Comparison of ENCODE assay signal across 14 mouse cellular contexts in genomic region chr12:87040166-87040565, GRCm38 (mm10). TPM values are rescaled to one million over a fixed set of nuclear protein-coding genes. Genes with fewer than 3 reads are reported as not detected.
DNase-seq lines count a peak whose midpoint lies in the region; ATAC-seq and TF ChIP-seq lines count a peak whose summit lies in the region.
"Had no signal": no experiment of that assay in that cellular context is flagged by ENCODE, and none has a peak within 500 bp of the region (broad histone marks: within the 10 kb centered on the region; RNA-seq: fewer than 3 reads in every experiment).

No protein-coding gene starts in this region.

- ATAC-seq in lung, embryonic 14.5 days (ENCODE audit: insufficient read depth) = no peak
- ATAC-seq in limb, embryonic 14.5 days (ENCODE audit: low FRiP score, low read depth) = no peak
- ATAC-seq: activated CD4-positive, CD25-positive, alpha-beta regulatory T cell, adult 4 months had no signal

- H3K36me3 ChIP-seq in lung, embryonic 14.5 days (ENCODE audit: insufficient read depth) = no peaks in the 10 kb centered on the region
- no peaks in the 10 kb centered on the region for H3K36me3 ChIP-seq in limb, embryonic 14.5 days (ENCODE audit: control insufficient read depth, insufficient read depth, low read length)
- H3K36me3 ChIP-seq: embryonic facial prominence, embryonic 13.5 days; neural tube, embryonic 12.5 days had no signal

- TF ChIP-seq CTCF in lung, embryonic 14.5 days (IDR thresholded peaks at IDR 0.05; ENCODE audit: low read depth) = no peak

- no peak overlapping the region for H3K9ac ChIP-seq in lung, embryonic 14.5 days
- no peak overlapping the region for H3K9ac ChIP-seq in limb, embryonic 14.5 days (ENCODE audit: low read depth, low read length, severe bottlenecking)
- H3K9ac ChIP-seq: embryonic facial prominence, embryonic 13.5 days; neural tube, embryonic 12.5 days had no signal

- H3K4me1 ChIP-seq in lung, embryonic 14.5 days (ENCODE audit: insufficient read depth) = no peaks in the 10 kb centered on the region
- H3K4me1 ChIP-seq in limb, embryonic 14.5 days (ENCODE audit: control insufficient read depth, insufficient read depth, low read length) = no peaks in the 10 kb centered on the region
- H3K4me1 ChIP-seq: embryonic facial prominence, embryonic 13.5 days had no signal

- DNase-seq in adrenal gland, adult (ENCODE audit: inconsistent age in 2 of 2, low spot score in 1 of 2) = peak; percentile 32 to 77
- no peak for DNase-seq in adrenal gland, postnatal 4 days (ENCODE audit: low spot score in 2 of 2)
- DNase-seq in lung, embryonic 14.5 days = peak; percentile 77
- no peak for DNase-seq in lung, postnatal 25 days (ENCODE audit: low spot score)
- peak; percentile 38 to 56 for DNase-seq in adrenal gland, postnatal 36 days
- peak; percentile 69 for DNase-seq in limb, embryonic 14.5 days (ENCODE audit: low spot score)
- no peak for DNase-seq in thymus, postnatal 4 days
- no peak for DNase-seq in spleen, adult 18-20 months
- DNase-seq: kidney, adult 9 months had no signal

- no peak overlapping the region for H3K27ac ChIP-seq in lung, embryonic 14.5 days (ENCODE audit: low read depth)
- no peak overlapping the region for H3K27ac ChIP-seq in limb, embryonic 14.5 days (replicated peaks; ENCODE audit: low read depth, low read length)
- H3K27ac ChIP-seq: embryonic facial prominence, embryonic 13.5 days; neural tube, embryonic 12.5 days had no signal

- H3K9me3 ChIP-seq in lung, embryonic 14.5 days (ENCODE audit: low read depth, low read length) = no peaks in the 10 kb centered on the region
- no peaks in the 10 kb centered on the region for H3K9me3 ChIP-seq in limb, embryonic 14.5 days (ENCODE audit: control insufficient read depth, low read length)
- H3K9me3 ChIP-seq: embryonic facial prominence, embryonic 13.5 days; neural tube, embryonic 12.5 days had no signal

- WGBS in lung, embryonic 14.5 days = 67% methylated on average over 4 of the region's 4 CpGs
- WGBS in limb, embryonic 14.5 days = 68% methylated on average over 4 of the region's 4 CpGs

- H3K4me2 ChIP-seq in lung, embryonic 14.5 days = no peak overlapping the region
- no peak overlapping the region for H3K4me2 ChIP-seq in limb, embryonic 14.5 days (replicated peaks; ENCODE audit: low read depth, low read length, severe bottlenecking)
- H3K4me2 ChIP-seq: embryonic facial prominence, embryonic 13.5 days; neural tube, embryonic 12.5 days had no signal

- no peak for TF ChIP-seq POLR2A in limb, embryonic 14.5 days (IDR thresholded peaks at IDR 0.05; ENCODE audit: borderline replicate concordance, extremely low read depth, insufficient read depth, insufficient read length)

- H3K4me3 ChIP-seq in lung, embryonic 14.5 days (ENCODE audit: low read depth, low read length) = no peak overlapping the region
- H3K4me3 ChIP-seq in limb, embryonic 14.5 days (replicated peaks; ENCODE audit: low read length) = no peak overlapping the region
- H3K4me3 ChIP-seq: embryonic facial prominence, embryonic 13.5 days; neural tube, embryonic 12.5 days had no signal

- no peaks in the 10 kb centered on the region for H3K27me3 ChIP-seq in lung, embryonic 14.5 days (ENCODE audit: insufficient read depth, low read length)
- H3K27me3 ChIP-seq in limb, embryonic 14.5 days (ENCODE audit: control insufficient read depth, insufficient read depth, low read length) = no peaks in the 10 kb centered on the region
- H3K27me3 ChIP-seq: embryonic facial prominence, embryonic 13.5 days; neural tube, embryonic 12.5 days had no signal

RNA-seq across cellular contexts. Expression of gene Tmem63c, which starts 19.0 kb away (rescaled TPM):
- total RNA-seq in adrenal gland, postnatal 4 days (2021) = 1 to 10 TPM; 2.5 TPM
- polyA plus RNA-seq in lung, embryonic 14.5 days (2014; fragmentation: Nextera tagmentation; extraction: Ambion mirVana) = not detected in 2 replicates
- total RNA-seq in adrenal gland, postnatal 36 days (2021) = 1 to 10 TPM; 1.0 to 1.3 TPM
- polyA plus RNA-seq in limb, embryonic 14.5 days (2012; rRNA removed) = 0.01 and 0.10 TPM in 2 replicates
- not detected in 2 replicates for polyA plus RNA-seq in limb, embryonic 14.5 days (2014; fragmentation: Nextera tagmentation; extraction: Ambion mirVana)
- total RNA-seq: hematopoietic stem cell, adult 5-6 weeks had no signal

RNA-seq across cellular contexts. Expression of gene Zdhhc22, which starts 49.9 kb away (rescaled TPM):
- total RNA-seq in adrenal gland, postnatal 4 days (2021) = 1 to 10 TPM; 1.1 to 1.7 TPM
- polyA plus RNA-seq in lung, embryonic 14.5 days (2014; fragmentation: Nextera tagmentation; extraction: Ambion mirVana) = 0.05 TPM in 1 of 2 replicates, not detected in the other
- total RNA-seq in adrenal gland, postnatal 36 days (2021) = under 1 TPM; 0.49 to 0.60 TPM
- not detected in 2 replicates for polyA plus RNA-seq in limb, embryonic 14.5 days (2012; rRNA removed)
- 0.06 and 0.10 TPM in 2 replicates for polyA plus RNA-seq in limb, embryonic 14.5 days (2014; fragmentation: Nextera tagmentation; extraction: Ambion mirVana)
- total RNA-seq: gastrocnemius, adult 8-10 months; hematopoietic stem cell, adult 5-6 weeks had no signal

Comparison
In these comparisons a context has a peak if more than half of its experiments do, and no peak if none do; other contexts are left out.
1. DNase-seq: peak in adrenal gland, adult (2 of 2), lung, embryonic 14.5 days (single experiment), adrenal gland, postnatal 36 days (2 of 2) and limb, embryonic 14.5 days (single experiment); none in adrenal gland, postnatal 4 days (0 of 2), lung, postnatal 25 days (single experiment), thymus, postnatal 4 days (single experiment) and spleen, adult 18-20 months (0 of 2).